Mouse (Mus musculus): ENCODE data around the gene Invs.

DNA sequence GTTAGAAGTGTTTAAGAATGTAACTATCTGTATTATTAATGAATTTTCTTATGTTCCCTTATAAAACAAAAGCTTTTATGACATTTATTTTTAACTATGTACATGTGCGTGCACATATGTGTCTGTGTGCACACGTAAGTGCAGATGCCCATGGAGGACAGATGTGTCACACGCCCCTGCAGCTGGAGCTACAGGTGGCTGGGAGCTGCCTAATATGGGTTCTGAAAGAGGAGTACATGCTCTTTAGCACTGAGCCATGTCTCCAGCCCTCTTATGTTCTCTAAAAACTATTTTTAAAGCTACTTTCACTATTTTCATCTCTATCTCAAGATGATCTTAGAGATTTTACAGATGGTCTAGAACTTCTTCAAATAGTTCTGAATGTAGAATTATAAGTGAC is 21.5 kb upstream of the Invs start:
- TF ChIP-seq CTCF (conservative IDR thresholded peaks at IDR 0.05; ENCODE audit: low read length) (no peak), NANOG (IDR thresholded peaks at IDR 0.05; ENCODE audit: borderline replicate concordance, low read length) (no peak), POU5F1 (IDR thresholded peaks at IDR 0.05; ENCODE audit: borderline replicate concordance, low read length) (no peak)
